Mouse (Mus musculus) hindbrain, postnatal 0 days (tissue): ENCODE measurements around the gene Exoc3l4. TPM values are rescaled to one million over a fixed set of nuclear protein-coding genes. Genes with fewer than 3 reads are reported as not detected.

Source experiments
- ATAC-seq: fragments of 200-750 bp; cut with Nextera tagmentation; 2 replicates; pipeline ENCODE4 v1.8.0; 2017; ENCODE audit warnings: mild to moderate bottlenecking, moderate TSS enrichment, moderate library complexity
- DNase-seq: peaks from one replicate; pipeline ENCODE4 v3.0.0-alpha.2; 2015; ENCODE audit warnings: low spot score
- H3K27ac ChIP-seq: fragments of 300-500 bp; sonication (generic); 2 replicates; pipeline ENCODE4 v1.5.1; 2014; ENCODE audit warnings: mild to moderate bottlenecking
- H3K27me3 ChIP-seq: fragments of 300-500 bp; sonication (generic); 2 replicates; pipeline ENCODE4 v1.6.1; 2014; ENCODE audit warnings: low read length, mixed read lengths; ENCODE audit not compliant: insufficient read depth
- H3K36me3 ChIP-seq: fragments of 300-500 bp; sonication (generic); 2 replicates; pipeline ENCODE4 v1.6.1; 2014; ENCODE audit warnings: low read length, mixed read lengths; ENCODE audit not compliant: insufficient read depth
- H3K4me1 ChIP-seq: fragments of 300-500 bp; sonication (generic); 2 replicates; pipeline ENCODE4 v1.6.1; 2014; ENCODE audit warnings: antibody characterized with exemption, low read length, mixed read lengths; ENCODE audit not compliant: insufficient read depth
- H3K4me2 ChIP-seq: fragments of 300-500 bp; sonication (generic); 2 replicates; pipeline ENCODE4 v1.6.1; 2014; ENCODE audit warnings: low read depth, mild to moderate bottlenecking, low read length, moderate library complexity, mixed read lengths
- H3K4me3 ChIP-seq: fragments of 300-500 bp; sonication (generic); 2 replicates; pipeline ENCODE4 v1.5.1; 2014; ENCODE audit warnings: low read length
- H3K9ac ChIP-seq: fragments of 300-500 bp; sonication (generic); replicated peaks from 2 replicates; pipeline ENCODE4 v1.6.1; 2014; ENCODE audit warnings: mild to moderate bottlenecking, low read length, moderate library complexity, mixed read lengths
- H3K9me3 ChIP-seq: fragments of 300-500 bp; sonication (generic); 2 replicates; pipeline ENCODE4 v1.6.1; 2016; ENCODE audit warnings: low read length, mixed read lengths
- CTCF ChIP-seq: IDR thresholded peaks from 2 replicates; pipeline ENCODE4 v1.5.1; 2016; ENCODE audit warnings: antibody characterized with exemption, control low read depth, low read depth
- WGBS: fragments of 180-500 bp; shearing (Covaris S2); extraction: QIAGEN DNeasy Blood & Tissue Kit; methylation state at CpG from one replicate; pipeline ENCODE4 v1.1.7; 2014; 5-methylcytosine and 5-hydroxymethylcytosine counted together
- polyA plus RNA-seq: library from polyadenylated mRNA; unstranded; fragments of >200 nt; fragmentation: Nextera tagmentation; extraction: Ambion mirVana; gene quantifications from 2 replicates; pipeline ENCODE4 v1.2.1, GENCODE M21; 2015
- total RNA-seq: library from RNA; depleted of rRNA; stranded (reverse); fragments of >200 nt; gene quantifications from 2 replicates; pipeline ENCODE4 v1.2.3, GENCODE M21; 2014

Gene Exoc3l4
- total and polyA plus RNA-seq, 2 experiments from 2014 or later = 0.99 to 2.3 TPM

DNA sequence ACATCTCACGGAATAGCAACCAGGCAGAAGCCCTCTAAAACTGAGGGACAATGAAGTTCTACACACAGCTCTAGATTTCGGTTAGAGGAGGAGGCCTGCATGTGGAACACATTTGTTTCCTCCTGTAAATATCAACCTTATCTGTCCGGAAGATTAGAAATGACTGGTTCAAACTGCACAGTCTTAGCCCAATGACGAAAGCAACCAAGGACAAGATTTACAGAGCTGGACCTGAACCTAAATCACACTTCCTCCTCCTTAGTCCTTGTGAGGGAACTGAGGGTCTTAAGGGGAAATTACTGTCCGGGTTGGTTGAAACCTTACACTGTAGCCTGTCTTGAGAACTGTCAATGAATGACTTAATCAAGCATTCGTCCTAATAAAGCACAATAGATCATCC is 40.8 kb upstream of the Exoc3l4 start:
- ATAC-seq (no peak), DNase-seq (no peak)
- peak overlapping the region; percentile 89 for H3K4me3 ChIP-seq
- no peaks in the 10 kb centered on the region for H3K27me3 ChIP-seq
- TF ChIP-seq CTCF = no peak
- 23% methylated on average over 6 of the region's 6 CpGs for WGBS
- H3K9ac ChIP-seq = peak overlapping the region; percentile 84
- H3K36me3 ChIP-seq = no peaks in the 10 kb centered on the region
- H3K4me2 ChIP-seq = peak overlapping the region; percentile 65
- peaks cover 5% of the 10 kb centered on the region for H3K4me1 ChIP-seq
- no peaks in the 10 kb centered on the region for H3K9me3 ChIP-seq
- H3K27ac ChIP-seq = peak overlapping the region; percentile 89; the same call in 1 of the 2 replicates

- peak overlapping the region; percentile 89 for H3K4me3 ChIP-seq
- H3K27me3 ChIP-seq = no peaks in the 10 kb centered on the region
- H3K9ac ChIP-seq = peak overlapping the region; percentile 84
- H3K27ac ChIP-seq = peak overlapping the region; percentile 89
- peak; percentile 42 for DNase-seq
- H3K4me2 ChIP-seq = peak overlapping the region; percentile 65
- peak; percentile 28 for ATAC-seq
- H3K4me1 ChIP-seq = peaks cover 5% of the 10 kb centered on the region
- H3K36me3 ChIP-seq = no peaks in the 10 kb centered on the region
- WGBS = 2% methylated on average over 40 of the region's 49 CpGs
- TF ChIP-seq CTCF = no peak
- no peaks in the 10 kb centered on the region for H3K9me3 ChIP-seq
Observed at GRCm38 (mm10) chr12:111376826-111377331, 39.9 kb upstream of the Exoc3l4 start.

GRCm38 (mm10) chr12:111377376-111377973 is 39.3 kb upstream of the Exoc3l4 start, which contains the start of gene Cdc42bpb:
TSS of gene Cdc42bpb (minus strand) at chr12:111377718.
- Histone ChIP-seq H3K4me1 (peaks cover 5% of the 10 kb centered on the region), H3K9me3 (no peaks in the 10 kb centered on the region), H3K4me3 (peak within 1 kb of the TSS; percentile 89), H3K27ac (peak within 1 kb of the TSS; percentile 89), H3K9ac (peak within 1 kb of the TSS; percentile 84), H3K4me2 (peak within 1 kb of the TSS; percentile 65), H3K27me3 (no peaks in the 10 kb centered on the region), H3K36me3 (no peaks in the 10 kb centered on the region)
- WGBS = under 1% methylated on average over 57 of the region's 94 CpGs
- peak; percentile 94 for ATAC-seq
- peak; percentile 97 for DNase-seq
- no peak for TF ChIP-seq CTCF

GRCm38 (mm10) chr12:111377986-111378490 is 38.8 kb upstream of the Exoc3l4 start:
- under 1% methylated on average over 32 of the region's 32 CpGs for WGBS

DNA sequence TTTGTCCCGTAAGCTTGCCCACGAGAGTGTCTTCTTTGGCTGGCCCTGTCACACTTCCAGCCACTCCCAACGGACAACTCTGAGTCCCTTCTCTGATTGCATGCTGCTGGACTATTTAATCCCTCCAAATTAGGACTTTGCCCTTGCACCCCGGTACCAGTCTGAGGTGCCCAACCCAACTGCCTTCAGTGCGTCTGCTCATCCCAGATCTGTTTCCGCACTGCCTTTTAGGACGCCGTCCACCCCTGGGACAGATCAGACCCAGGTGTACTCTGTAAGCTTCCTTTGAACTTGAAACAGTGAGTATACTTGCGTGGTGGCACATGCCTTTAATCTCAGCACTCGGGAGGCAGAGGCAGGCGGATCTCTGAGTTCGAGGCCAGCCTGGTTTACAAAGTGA is 38.0 kb upstream of the Exoc3l4 start:
- 75% methylated on average over 12 of the region's 12 CpGs for WGBS
- Histone ChIP-seq H3K4me3 (peak overlapping the region; percentile 89), H3K4me1 (peaks cover 5% of the 10 kb centered on the region), H3K27ac (0 out of 2 replicates have a peak overlapping the region, but pooled peaks have one; percentile 89), H3K4me2 (peak overlapping the region; percentile 65), H3K9ac (peak overlapping the region; percentile 84; the same call in 1 of the 2 replicates), H3K27me3 (no peaks in the 10 kb centered on the region), H3K36me3 (no peaks in the 10 kb centered on the region), H3K9me3 (no peaks in the 10 kb centered on the region)
- DNase-seq = no peak
- no peak for TF ChIP-seq CTCF
- no peak for ATAC-seq

More at GRCm38 (mm10) chr12:111377986-111378490, 38.8 kb upstream of the Exoc3l4 start:
- H3K4me1 ChIP-seq = peaks cover 5% of the 10 kb centered on the region
- peak overlapping the region; percentile 89 for H3K27ac ChIP-seq
- no peaks in the 10 kb centered on the region for H3K9me3 ChIP-seq
- no peak for TF ChIP-seq CTCF
- ATAC-seq (peak; percentile 77), DNase-seq (peak; percentile 62)
- peak overlapping the region; percentile 65 for H3K4me2 ChIP-seq
- H3K36me3 ChIP-seq = no peaks in the 10 kb centered on the region
- peak overlapping the region; percentile 89 for H3K4me3 ChIP-seq
- H3K27me3 ChIP-seq = no peaks in the 10 kb centered on the region
- H3K9ac ChIP-seq = peak overlapping the region; percentile 84

- Histone ChIP-seq H3K9me3 (no peaks in the 10 kb centered on the region), H3K9ac (no peak overlapping the region), H3K4me3 (no peak overlapping the region), H3K4me1 (no peaks in the 10 kb centered on the region), H3K36me3 (no peaks in the 10 kb centered on the region), H3K27me3 (no peaks in the 10 kb centered on the region), H3K4me2 (no peak overlapping the region), H3K27ac (no peak overlapping the region)
- ATAC-seq (no peak), DNase-seq (no peak)
- no peak for TF ChIP-seq CTCF
- WGBS = 89% methylated on average over 13 of the region's 13 CpGs
Observed at GRCm38 (mm10) chr12:111385883-111386641, 30.8 kb upstream of the Exoc3l4 start.
